Mouse (Mus musculus) embryonic facial prominence, embryonic 10.5 days (tissue): ENCODE data around the gene Arhgdib. TPM values are rescaled to one million over a fixed set of nuclear protein-coding genes. Genes with fewer than 3 reads are reported as not detected.

Experiments used
- DNase-seq: peaks from one replicate; pipeline ENCODE4 v3.0.0-alpha.2; 2017; ENCODE audit warnings: low spot score
- H3K27ac ChIP-seq: fragments of 300-500 bp; sonication (generic); replicated peaks from 2 replicates; pipeline ENCODE4 v1.5.1; 2016; ENCODE audit warnings: mild to moderate bottlenecking
- H3K27me3 ChIP-seq: fragments of 300-500 bp; sonication (generic); replicated peaks from 2 replicates; pipeline ENCODE4 v1.6.1; 2016; ENCODE audit warnings: low read depth, mild to moderate bottlenecking; ENCODE audit not compliant: poor library complexity, severe bottlenecking
- H3K36me3 ChIP-seq: fragments of 300-500 bp; sonication (generic); replicated peaks from 2 replicates; pipeline ENCODE4 v1.6.1; 2016; ENCODE audit warnings: mild to moderate bottlenecking, moderate library complexity
- H3K4me1 ChIP-seq: fragments of 300-500 bp; sonication (generic); 2 replicates; pipeline ENCODE4 v1.6.1; 2016
- H3K4me3 ChIP-seq: fragments of 300-500 bp; sonication (generic); 2 replicates; pipeline ENCODE4 v1.5.1; 2016; ENCODE audit warnings: mild to moderate bottlenecking, moderate library complexity
- H3K9me3 ChIP-seq: fragments of 300-500 bp; sonication (generic); 2 replicates; pipeline ENCODE4 v1.6.1; 2016; ENCODE audit warnings: mild to moderate bottlenecking
- WGBS: fragments of 180-500 bp; shearing (Covaris S2); methylation state at CpG from one replicate; pipeline ENCODE4 v1.1.7; 2016; 5-methylcytosine and 5-hydroxymethylcytosine counted together
- polyA plus RNA-seq: library from polyadenylated mRNA; unstranded; fragments of >200 nt; fragmentation: Nextera tagmentation; extraction: Ambion mirVana; gene quantifications from 2 replicates; pipeline ENCODE4 v1.2.1, GENCODE M21; 2016

Arhgdib gene
- polyA plus RNA-seq, 1 experiment from 2014 or later: 39.3 TPM

DNA sequence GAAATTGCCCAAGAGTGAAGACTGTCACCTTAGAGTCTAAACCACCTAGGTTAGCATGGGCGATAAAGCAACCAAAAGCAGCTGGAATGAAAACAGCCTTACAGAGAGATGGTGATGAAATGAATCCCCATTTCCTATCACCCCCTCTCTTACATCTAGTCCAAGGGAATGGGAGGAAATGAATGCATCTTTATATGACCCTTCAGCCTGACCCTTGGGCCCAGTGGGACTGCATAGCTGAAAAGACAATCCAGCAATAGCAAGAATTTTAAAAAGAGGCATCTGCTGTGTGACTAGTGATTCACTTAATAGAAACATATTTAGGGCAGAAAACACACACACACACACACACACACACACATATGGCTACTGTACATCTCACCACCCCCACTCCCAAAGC lies 14.1 kb downstream of the Arhgdib start:
- Histone ChIP-seq H3K27ac (no peak overlapping the region), H3K4me3 (no peak overlapping the region), H3K9me3 (no peaks in the 10 kb centered on the region), H3K27me3 (no peaks in the 10 kb centered on the region), H3K36me3 (no peaks in the 10 kb centered on the region), H3K4me1 (peaks cover 17% of the 10 kb centered on the region)
- no peak for DNase-seq
- 88% methylated on average over 1 of the region's 1 CpGs for WGBS

GRCm38 (mm10) chr6:136925049-136925448 lies 16.6 kb downstream of the Arhgdib start:
- no peaks in the 10 kb centered on the region for H3K9me3 ChIP-seq
- H3K4me1 ChIP-seq: peaks cover 8% of the 10 kb centered on the region; the same call in 1 of the 2 replicates
- no peak for DNase-seq
- H3K36me3 ChIP-seq: no peaks in the 10 kb centered on the region
- no peaks in the 10 kb centered on the region for H3K27me3 ChIP-seq
- H3K4me3 ChIP-seq: no peak overlapping the region
- WGBS: 68% methylated on average over 8 of the region's 8 CpGs
- no peak overlapping the region for H3K27ac ChIP-seq

DNA sequence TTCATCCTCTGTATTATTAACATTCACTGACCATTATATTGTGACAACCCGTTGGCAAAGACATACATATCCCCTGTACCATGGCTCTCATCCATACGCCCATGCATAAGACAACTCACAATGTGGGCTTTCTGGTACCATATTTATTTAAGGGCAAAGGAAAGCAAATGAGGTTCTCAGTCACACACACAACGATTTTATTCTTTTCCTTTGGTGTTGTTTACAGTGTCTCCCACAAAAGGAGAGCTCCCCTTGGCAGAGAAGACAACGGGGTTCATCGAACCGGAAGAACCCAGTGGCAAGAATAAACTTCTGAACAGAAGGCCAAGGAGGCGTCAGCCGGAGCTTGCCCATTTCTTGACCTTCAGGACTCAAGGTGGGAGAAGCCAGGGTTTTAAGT lies 18.2 kb downstream of the Arhgdib start, which contains the start of gene Pde6h:
Pde6h (plus strand) TSS at position 301 of the 400 bp plus-strand sequence.
- no peak within 1 kb of the TSS for H3K4me3 ChIP-seq
- peaks cover 5% of the 10 kb centered on the region; the same call in 1 of the 2 replicates for H3K4me1 ChIP-seq
- WGBS: 94% methylated on average over 8 of the region's 8 CpGs
- DNase-seq: no peak
- H3K27ac ChIP-seq: no peak within 1 kb of the TSS
- H3K36me3 ChIP-seq: no peaks in the 10 kb centered on the region
- H3K27me3 ChIP-seq: no peaks in the 10 kb centered on the region
- H3K9me3 ChIP-seq: no peaks in the 10 kb centered on the region

GRCm38 (mm10) chr6:136922871-136923270 lies 18.8 kb downstream of the Arhgdib start:
- no peak overlapping the region for H3K4me3 ChIP-seq
- H3K4me1 ChIP-seq: peaks cover 4% of the 10 kb centered on the region; the same call in 1 of the 2 replicates
- 89% methylated on average over 7 of the region's 7 CpGs for WGBS
- no peaks in the 10 kb centered on the region for H3K36me3 ChIP-seq
- no peaks in the 10 kb centered on the region for H3K27me3 ChIP-seq
- no peaks in the 10 kb centered on the region for H3K9me3 ChIP-seq
- no peak for DNase-seq
- no peak overlapping the region for H3K27ac ChIP-seq

- no peaks in the 10 kb centered on the region for H3K9me3 ChIP-seq
- no peak within 1 kb of the TSS for H3K4me3 ChIP-seq
- no peak within 1 kb of the TSS for H3K27ac ChIP-seq
- DNase-seq: no peak
- WGBS: 87% methylated on average over 5 of the region's 5 CpGs
- no peaks in the 10 kb centered on the region for H3K36me3 ChIP-seq
- H3K4me1 ChIP-seq: peaks cover 4% of the 10 kb centered on the region; the same call in 1 of the 2 replicates
- no peaks in the 10 kb centered on the region for H3K27me3 ChIP-seq
These were observed 19.6 kb downstream of the Arhgdib start, which contains the start of gene Erp27 for GRCm38 (mm10) chr6:136922080-136922479. Gene Erp27, minus strand, starts transcription at chr6:136922180.

DNA sequence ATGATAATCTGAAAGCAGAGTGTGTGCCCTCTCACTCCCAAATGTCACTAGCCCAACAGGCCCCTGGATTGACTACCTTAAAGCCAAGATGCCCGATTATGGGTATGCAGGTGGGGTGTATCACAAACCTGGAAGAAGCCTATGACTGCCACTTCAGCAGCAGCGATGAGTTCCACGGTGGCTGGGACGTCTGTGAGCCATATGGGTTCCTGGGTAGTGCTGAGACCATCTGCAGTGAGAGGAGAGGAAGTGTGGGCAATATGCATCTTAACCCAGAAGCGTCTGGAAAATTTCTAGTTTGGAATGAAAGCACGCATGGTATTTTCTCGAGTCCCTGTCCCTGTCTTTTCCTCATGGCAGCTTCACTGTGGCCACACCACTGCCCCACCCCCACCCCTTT lies 20.1 kb downstream of the Arhgdib start:
- 79% methylated on average over 7 of the region's 7 CpGs for WGBS
- Histone ChIP-seq H3K4me3 (no peak overlapping the region), H3K27me3 (no peaks in the 10 kb centered on the region), H3K4me1 (peaks cover 4% of the 10 kb centered on the region; the same call in 1 of the 2 replicates), H3K27ac (no peak overlapping the region), H3K36me3 (no peaks in the 10 kb centered on the region), H3K9me3 (no peaks in the 10 kb centered on the region)
- DNase-seq: no peak

DNA sequence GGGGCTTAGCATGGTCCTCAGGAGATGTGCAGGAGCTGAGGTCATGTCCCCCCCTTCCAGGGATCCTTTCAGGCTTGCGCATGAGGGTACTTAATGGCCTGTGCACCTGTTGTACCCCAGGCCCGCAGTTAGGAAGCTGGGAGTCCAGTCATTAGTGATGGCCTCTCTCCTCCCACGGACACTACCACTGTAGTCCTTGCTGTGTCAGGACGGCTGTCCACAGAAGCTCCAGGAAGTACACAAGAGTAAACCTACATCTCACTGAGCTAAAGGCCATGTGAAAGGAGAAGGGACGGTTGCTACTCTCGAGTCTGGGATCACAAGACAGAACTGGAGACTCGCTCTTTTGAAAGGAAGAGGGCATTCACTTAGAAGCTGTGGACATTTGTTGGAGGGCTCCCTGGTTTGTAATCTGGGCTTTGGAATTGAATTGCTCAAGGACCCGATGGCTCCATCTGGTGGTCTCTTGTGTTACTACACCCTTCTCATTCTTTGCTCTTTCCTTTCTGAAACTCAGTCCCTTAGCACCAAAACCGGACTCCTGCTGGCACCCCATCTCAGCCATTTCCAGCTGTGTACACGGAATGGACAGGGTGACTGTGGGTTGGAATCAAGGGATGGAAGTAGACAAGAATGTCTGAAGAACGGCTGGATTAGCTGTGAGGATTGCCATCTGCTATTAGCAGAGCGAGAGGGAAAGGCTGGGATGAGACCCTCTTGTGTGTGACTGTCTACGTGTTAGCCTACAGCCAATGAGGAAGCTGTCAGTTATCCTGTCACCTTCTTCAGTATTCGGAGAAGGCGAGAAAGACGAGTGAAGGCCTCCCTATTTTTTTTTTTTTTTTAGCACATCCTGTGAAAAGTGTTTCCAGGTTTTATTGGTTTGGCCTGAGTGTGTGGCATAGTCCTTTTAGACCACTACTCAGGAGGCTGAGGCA lies 21.1 kb downstream of the Arhgdib start:
- H3K4me1 ChIP-seq: peaks cover 4% of the 10 kb centered on the region; the same call in 1 of the 2 replicates
- WGBS: 46% methylated on average over 16 of the region's 16 CpGs
- peak overlapping the region; percentile 59; the same call in 1 of the 2 replicates for H3K27ac ChIP-seq
- peak; percentile 64 for DNase-seq
- no peaks in the 10 kb centered on the region for H3K36me3 ChIP-seq
- no peak overlapping the region for H3K4me3 ChIP-seq
- no peaks in the 10 kb centered on the region for H3K9me3 ChIP-seq
- H3K27me3 ChIP-seq: no peaks in the 10 kb centered on the region

DNA sequence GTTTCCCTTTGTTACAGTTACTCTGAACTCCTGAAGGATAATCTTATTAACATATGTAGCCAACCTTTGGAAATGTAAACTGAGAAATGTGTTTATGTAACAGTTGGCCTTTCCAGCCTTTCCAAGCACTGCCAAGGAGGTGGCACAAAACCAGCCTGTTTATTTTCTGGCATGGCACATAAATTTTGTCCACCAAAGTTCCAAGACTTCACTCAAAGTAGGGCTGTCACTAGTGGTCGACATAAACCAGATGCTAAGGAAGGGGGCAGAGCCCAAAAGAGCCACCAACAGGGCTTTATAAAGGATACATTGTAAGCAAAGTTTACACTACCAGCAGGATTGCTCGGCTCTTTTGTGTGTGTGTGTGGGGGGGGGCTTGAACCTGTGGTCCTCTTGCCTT lies 23.8 kb downstream of the Arhgdib start:
- Histone ChIP-seq H3K4me1 (peaks cover 15% of the 10 kb centered on the region), H3K4me3 (no peak overlapping the region), H3K27me3 (no peaks in the 10 kb centered on the region), H3K9me3 (no peaks in the 10 kb centered on the region), H3K27ac (peak overlapping the region; percentile 40), H3K36me3 (no peaks in the 10 kb centered on the region)
- no peak for DNase-seq
- 14% methylated on average over 2 of the region's 2 CpGs for WGBS

DNA sequence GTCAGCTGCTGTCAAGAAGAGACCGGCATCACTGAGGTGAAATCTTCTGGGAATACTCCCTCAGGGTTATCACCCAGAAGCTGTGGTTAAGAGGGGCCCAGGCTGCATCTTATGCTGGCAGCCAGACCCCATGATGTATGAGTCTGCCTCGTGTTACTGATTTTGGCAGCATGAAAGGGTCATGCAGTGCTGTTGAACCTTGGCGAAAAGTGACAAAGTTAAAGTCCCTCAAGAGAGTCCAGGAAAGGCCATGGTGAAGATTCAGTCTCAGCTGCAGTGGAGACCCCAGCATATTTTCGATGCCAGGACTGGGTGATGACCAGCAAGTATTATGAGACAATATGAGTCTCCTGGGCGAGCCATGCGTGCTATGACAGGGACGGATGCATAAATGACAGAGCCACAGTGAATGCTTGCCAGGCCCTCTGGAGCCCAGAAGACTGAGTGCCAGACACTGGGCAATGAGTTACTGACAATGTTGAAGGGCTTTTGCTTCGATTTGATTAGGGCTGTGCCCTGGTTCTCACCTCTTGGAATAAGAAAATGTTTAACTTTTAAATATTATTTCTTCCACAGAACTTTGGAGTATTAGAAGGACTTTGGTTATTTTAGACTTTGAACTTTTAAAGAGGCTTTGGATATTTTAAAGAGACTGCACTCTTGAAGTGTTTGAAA lies 25.8 kb downstream of the Arhgdib start:
- no peak overlapping the region for H3K4me3 ChIP-seq
- 0 out of 2 replicates have a peak, but pooled peaks cover 5% of the 10 kb centered on the region for H3K27me3 ChIP-seq
- H3K4me1 ChIP-seq: peaks cover 18% of the 10 kb centered on the region
- H3K27ac ChIP-seq: no peak overlapping the region
- H3K36me3 ChIP-seq: no peaks in the 10 kb centered on the region
- DNase-seq: no peak
- 88% methylated on average over 8 of the region's 8 CpGs for WGBS
- no peaks in the 10 kb centered on the region for H3K9me3 ChIP-seq

- H3K27ac ChIP-seq: no peak overlapping the region
- H3K4me3 ChIP-seq: no peak overlapping the region
- WGBS: 93% methylated on average over 6 of the region's 6 CpGs
- H3K36me3 ChIP-seq: no peaks in the 10 kb centered on the region
- H3K9me3 ChIP-seq: no peaks in the 10 kb centered on the region
- peaks cover 14% of the 10 kb centered on the region for H3K4me1 ChIP-seq
- H3K27me3 ChIP-seq: 0 out of 2 replicates have a peak, but pooled peaks cover 5% of the 10 kb centered on the region
- no peak for DNase-seq
These were observed 27.5 kb downstream of the Arhgdib start for GRCm38 (mm10) chr6:136914234-136914633.

DNA sequence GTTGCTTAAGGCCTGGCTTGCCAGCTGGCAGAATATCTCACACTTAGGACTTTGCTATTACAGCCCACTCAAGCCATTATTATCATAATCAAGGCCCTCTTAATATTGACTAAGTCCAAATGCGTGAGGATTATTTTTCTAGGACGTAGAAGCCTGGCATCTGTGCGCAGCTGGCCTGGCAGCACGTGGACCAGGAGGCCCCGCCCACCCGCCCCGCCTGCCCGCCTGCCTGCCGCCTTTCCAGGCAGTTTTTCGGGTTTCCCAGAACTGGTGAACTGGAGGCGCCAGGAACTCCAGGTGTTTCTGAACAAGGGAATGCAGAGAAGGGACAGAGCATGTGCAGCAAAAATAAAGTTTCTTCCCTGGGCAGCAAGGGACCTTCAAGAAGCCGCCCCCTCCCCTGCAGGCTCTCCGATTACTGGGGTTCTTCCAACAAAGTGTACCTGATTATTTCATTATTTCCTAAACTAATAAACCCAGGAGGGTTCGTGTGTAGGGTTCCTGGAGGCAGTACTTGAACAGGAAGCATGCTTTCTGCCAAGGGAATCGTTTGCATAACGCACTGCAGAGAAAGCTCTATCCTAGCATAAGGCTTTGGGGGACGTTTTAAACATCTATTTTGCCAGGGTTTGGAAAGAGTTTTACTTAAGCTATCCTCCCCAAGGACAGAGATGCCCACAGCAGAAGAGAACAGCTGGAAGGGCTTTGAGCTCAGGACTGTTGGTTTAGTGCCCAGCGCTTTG lies 28.1 kb downstream of the Arhgdib start:
- DNase-seq: peak; percentile 74
- peak overlapping the region; percentile 43 for H3K4me3 ChIP-seq
- H3K36me3 ChIP-seq: no peaks in the 10 kb centered on the region
- H3K4me1 ChIP-seq: peaks cover 14% of the 10 kb centered on the region
- WGBS: 18% methylated on average over 18 of the region's 18 CpGs
- no peaks in the 10 kb centered on the region for H3K9me3 ChIP-seq
- H3K27ac ChIP-seq: peak overlapping the region; percentile 66; the same call in 1 of the 2 replicates
- H3K27me3 ChIP-seq: 0 out of 2 replicates have a peak, but pooled peaks cover 5% of the 10 kb centered on the region

- no peaks in the 10 kb centered on the region for H3K36me3 ChIP-seq
- H3K9me3 ChIP-seq: no peaks in the 10 kb centered on the region
- whole genome bisulfite sequencing: 83% methylated on average over 1 of the region's 2 CpGs
- 0 out of 2 replicates have a peak, but pooled peaks cover 5% of the 10 kb centered on the region for H3K27me3 ChIP-seq
- H3K4me3 ChIP-seq: no peak overlapping the region; the same call in 1 of the 2 replicates
- peaks cover 14% of the 10 kb centered on the region for H3K4me1 ChIP-seq
- 0 out of 2 replicates have a peak overlapping the region, but pooled peaks have one; percentile 66 for H3K27ac ChIP-seq
- DNase-seq: no peak
These were observed 28.9 kb downstream of the Arhgdib start for GRCm38 (mm10) chr6:136912751-136913265.
